Mouse (Mus musculus): Measurements from ENCODE around the gene Alkbh2. TPM values are rescaled to one million over a fixed set of nuclear protein-coding genes. Genes with fewer than 3 reads are reported as not detected.

The Alkbh2 gene
- polyA plus RNA-seq, 1 experiment from 2014 or later = 12.8 TPM

- 90% methylated on average over 10 of the region's 10 CpGs for WGBS
- DNase-seq (ENCODE audit: low spot score) = no peak
- no peaks in the 10 kb centered on the region for H3K9me3 ChIP-seq (replicated peaks)
- no peaks in the 10 kb centered on the region for H3K27me3 ChIP-seq (ENCODE audit: low read depth, poor library complexity, severe bottlenecking)
- H3K36me3 ChIP-seq = peaks cover 80% of the 10 kb centered on the region
- no peak overlapping the region for H3K4me3 ChIP-seq
- no peak overlapping the region for H3K27ac ChIP-seq (replicated peaks)
- peaks cover 48% of the 10 kb centered on the region for H3K4me1 ChIP-seq
Measured at GRCm38 (mm10) chr5:114135516-114135915, 7.5 kb upstream of the Alkbh2 start.

GRCm38 (mm10) chr5:114134091-114134534, 6.1 kb upstream of the Alkbh2 start:
- Histone ChIP-seq H3K4me3 (no peak overlapping the region), H3K36me3 (peaks cover 66% of the 10 kb centered on the region), H3K27ac (replicated peaks) (no peak overlapping the region), H3K27me3 (ENCODE audit: low read depth, poor library complexity, severe bottlenecking) (no peaks in the 10 kb centered on the region), H3K9me3 (replicated peaks) (no peaks in the 10 kb centered on the region), H3K4me1 (peaks cover 53% of the 10 kb centered on the region)
- DNase-seq (ENCODE audit: low spot score) = peak; percentile 27
- 67% methylated on average over 6 of the region's 6 CpGs for WGBS

GRCm38 (mm10) chr5:114132841-114133240, 4.8 kb upstream of the Alkbh2 start:
- peaks cover 53% of the 10 kb centered on the region for H3K36me3 ChIP-seq
- DNase-seq (ENCODE audit: low spot score) = no peak
- H3K27ac ChIP-seq (replicated peaks) = no peak overlapping the region
- 81% methylated on average over 6 of the region's 6 CpGs for WGBS
- peaks cover 49% of the 10 kb centered on the region for H3K4me1 ChIP-seq
- no peaks in the 10 kb centered on the region for H3K27me3 ChIP-seq (ENCODE audit: low read depth, poor library complexity, severe bottlenecking)
- H3K9me3 ChIP-seq (replicated peaks) = no peaks in the 10 kb centered on the region
- peak overlapping the region; percentile 91 for H3K4me3 ChIP-seq

- H3K27ac ChIP-seq (replicated peaks) = peak overlapping the region; percentile 89
- no peak for DNase-seq (ENCODE audit: low spot score)
- peaks cover 62% of the 10 kb centered on the region for H3K4me1 ChIP-seq
Measured at GRCm38 (mm10) chr5:114131521-114131840, 3.5 kb upstream of the Alkbh2 start.

GRCm38 (mm10) chr5:114130698-114131520, 2.9 kb upstream of the Alkbh2 start:
- H3K9me3 ChIP-seq (replicated peaks) = no peaks in the 10 kb centered on the region
- DNase-seq (ENCODE audit: low spot score) = peak; percentile 95
- under 1% methylated on average over 87 of the region's 87 CpGs for WGBS
- peaks cover 39% of the 10 kb centered on the region for H3K36me3 ChIP-seq
- H3K27me3 ChIP-seq (ENCODE audit: low read depth, poor library complexity, severe bottlenecking) = no peaks in the 10 kb centered on the region
- H3K4me3 ChIP-seq = peak overlapping the region; percentile 91
- H3K4me1 ChIP-seq = peaks cover 65% of the 10 kb centered on the region
- peak overlapping the region; percentile 89 for H3K27ac ChIP-seq (replicated peaks)

More at GRCm38 (mm10) chr5:114131521-114131840, 3.5 kb upstream of the Alkbh2 start:
- no peaks in the 10 kb centered on the region for H3K9me3 ChIP-seq (replicated peaks)
- peaks cover 40% of the 10 kb centered on the region for H3K36me3 ChIP-seq
- 3% methylated on average over 15 of the region's 15 CpGs for WGBS
- H3K4me3 ChIP-seq = peak overlapping the region; percentile 91
- H3K27me3 ChIP-seq (ENCODE audit: low read depth, poor library complexity, severe bottlenecking) = no peaks in the 10 kb centered on the region

GRCm38 (mm10) chr5:114130211-114130605, 2.2 kb upstream of the Alkbh2 start, which contains the start of gene Ung:
Gene Ung (plus strand): TSS chr5:114130386.
- Histone ChIP-seq H3K9me3 (replicated peaks) (no peaks in the 10 kb centered on the region), H3K4me3 (peak within 1 kb of the TSS; percentile 91), H3K4me1 (peaks cover 65% of the 10 kb centered on the region), H3K27ac (replicated peaks) (peak within 1 kb of the TSS; percentile 89), H3K27me3 (ENCODE audit: low read depth, poor library complexity, severe bottlenecking) (no peaks in the 10 kb centered on the region), H3K36me3 (peaks cover 39% of the 10 kb centered on the region)
- WGBS = under 1% methylated on average over 29 of the region's 29 CpGs
- peak; percentile 69 for DNase-seq (ENCODE audit: low spot score)

GRCm38 (mm10) chr5:114129550-114130210, 1.7 kb upstream of the Alkbh2 start:
- H3K27me3 ChIP-seq (ENCODE audit: low read depth, poor library complexity, severe bottlenecking) = no peaks in the 10 kb centered on the region
- peak overlapping the region; percentile 89; the same call in 1 of the 2 replicates for H3K27ac ChIP-seq (replicated peaks)
- no peaks in the 10 kb centered on the region for H3K9me3 ChIP-seq (replicated peaks)
- peak overlapping the region; percentile 91 for H3K4me3 ChIP-seq
- 79% methylated on average over 15 of the region's 15 CpGs for WGBS
- peaks cover 40% of the 10 kb centered on the region for H3K36me3 ChIP-seq
- no peak for DNase-seq (ENCODE audit: low spot score)
- H3K4me1 ChIP-seq = peaks cover 65% of the 10 kb centered on the region

GRCm38 (mm10) chr5:114126499-114127244, 1.3 kb downstream of the Alkbh2 start:
- 89% methylated on average over 7 of the region's 7 CpGs for WGBS
- Histone ChIP-seq H3K27me3 (ENCODE audit: low read depth, poor library complexity, severe bottlenecking) (no peaks in the 10 kb centered on the region), H3K36me3 (peaks cover 47% of the 10 kb centered on the region), H3K4me3 (peak overlapping the region; percentile 76), H3K9me3 (replicated peaks) (no peaks in the 10 kb centered on the region), H3K4me1 (peaks cover 40% of the 10 kb centered on the region), H3K27ac (replicated peaks) (no peak overlapping the region)
- DNase-seq (ENCODE audit: low spot score) = no peak

GRCm38 (mm10) chr5:114126008-114126407, 2.0 kb downstream of the Alkbh2 start:
- no peak overlapping the region for H3K27ac ChIP-seq (replicated peaks)
- WGBS = 95% methylated on average over 3 of the region's 3 CpGs

GRCm38 (mm10) chr5:114119806-114120205, 8.2 kb downstream of the Alkbh2 start:
- Histone ChIP-seq H3K4me3 (no peak overlapping the region), H3K4me1 (no peaks in the 10 kb centered on the region), H3K27me3 (ENCODE audit: low read depth, poor library complexity, severe bottlenecking) (no peaks in the 10 kb centered on the region), H3K36me3 (peaks cover 96% of the 10 kb centered on the region), H3K27ac (replicated peaks) (no peak overlapping the region), H3K9me3 (replicated peaks) (no peaks in the 10 kb centered on the region)
- DNase-seq (ENCODE audit: low spot score) = no peak
- 88% methylated on average over 4 of the region's 4 CpGs for WGBS

More at GRCm38 (mm10) chr5:114126008-114126407, 2.0 kb downstream of the Alkbh2 start:
- H3K9me3 ChIP-seq (replicated peaks) = no peaks in the 10 kb centered on the region
- no peak for DNase-seq (ENCODE audit: low spot score)
- H3K4me1 ChIP-seq = peaks cover 34% of the 10 kb centered on the region
- peaks cover 54% of the 10 kb centered on the region for H3K36me3 ChIP-seq
- H3K27me3 ChIP-seq (ENCODE audit: low read depth, poor library complexity, severe bottlenecking) = no peaks in the 10 kb centered on the region
- no peak overlapping the region for H3K4me3 ChIP-seq

- DNase-seq (ENCODE audit: low spot score) = no peak
- Histone ChIP-seq H3K4me1 (no peaks in the 10 kb centered on the region), H3K27me3 (ENCODE audit: low read depth, poor library complexity, severe bottlenecking) (no peaks in the 10 kb centered on the region), H3K4me3 (no peak overlapping the region), H3K27ac (replicated peaks) (no peak overlapping the region), H3K36me3 (peaks cover 96% of the 10 kb centered on the region), H3K9me3 (replicated peaks) (no peaks in the 10 kb centered on the region)
- 89% methylated on average over 7 of the region's 7 CpGs for WGBS
Measured at GRCm38 (mm10) chr5:114116586-114116985, 11.4 kb downstream of the Alkbh2 start.

- H3K27me3 ChIP-seq (ENCODE audit: low read depth, poor library complexity, severe bottlenecking) = no peaks in the 10 kb centered on the region
- H3K36me3 ChIP-seq = peaks cover 96% of the 10 kb centered on the region
- H3K4me3 ChIP-seq = no peak overlapping the region
- WGBS = 82% methylated on average over 5 of the region's 5 CpGs
- H3K9me3 ChIP-seq (replicated peaks) = no peaks in the 10 kb centered on the region
- no peaks in the 10 kb centered on the region for H3K4me1 ChIP-seq
- DNase-seq (ENCODE audit: low spot score) = no peak
- H3K27ac ChIP-seq (replicated peaks) = no peak overlapping the region
Measured at GRCm38 (mm10) chr5:114115030-114115429, 13.0 kb downstream of the Alkbh2 start.
